Mouse (Mus musculus): ENCODE results near the gene Tmem190. TPM values are rescaled to one million over a fixed set of nuclear protein-coding genes. Genes with fewer than 3 reads are reported as not detected.
A peak's percentile ranks its signal among the peaks of the same experiment; 100 is the strongest.
"Not testable (repeated sequence)": the region's sequence is repeated elsewhere in the genome, so short reads cannot be mapped to it uniquely, and the experiment has no call there.

Tmem190 gene
- polyA plus RNA-seq, 1 experiment from 2014 or later, result 0.70 TPM

DNA sequence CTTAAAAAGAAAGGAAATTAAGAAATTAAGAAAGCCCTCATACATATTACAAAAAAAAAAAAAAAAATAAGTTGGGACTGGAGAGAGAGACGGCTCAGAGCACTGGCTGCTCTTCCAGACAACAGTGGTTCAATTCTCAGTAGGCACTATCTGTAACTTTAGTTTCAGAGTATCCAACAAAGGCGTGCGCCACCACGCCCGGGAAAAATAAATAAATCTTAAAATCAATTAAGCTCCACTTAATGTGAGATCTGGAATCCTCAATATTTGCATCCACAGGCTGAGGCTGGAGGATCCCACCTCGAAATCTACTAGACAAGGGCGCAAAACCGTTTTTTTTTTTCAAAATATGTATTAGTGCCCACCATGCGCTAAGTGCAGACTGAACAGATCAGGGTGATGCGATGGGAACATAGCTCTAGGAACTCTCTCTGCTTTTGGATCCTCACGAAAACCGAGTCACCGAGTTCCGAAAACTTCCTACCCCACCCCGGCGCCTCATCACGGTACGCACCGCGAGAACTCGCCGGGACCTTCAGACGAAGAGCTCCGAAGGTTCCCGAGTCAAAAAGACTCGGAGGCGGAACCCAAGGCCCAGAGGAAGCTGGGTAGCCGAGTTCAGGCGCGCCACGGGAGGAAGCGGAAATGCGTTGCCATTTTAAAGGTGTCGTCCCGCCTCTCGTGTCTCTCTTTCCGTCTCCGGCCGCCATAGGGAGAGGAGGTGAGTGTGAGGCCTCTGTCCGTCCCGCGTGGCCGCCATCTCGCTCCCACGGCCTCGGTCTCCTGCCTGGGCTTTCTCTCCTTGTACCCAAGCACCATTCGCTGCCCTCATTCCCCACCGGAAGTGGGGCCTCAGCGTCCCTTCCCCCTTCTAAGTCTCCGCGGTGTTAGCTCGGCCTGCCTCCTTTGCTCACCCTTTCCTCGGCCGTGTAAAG, 9.8 kb downstream of the Tmem190 start, which contains the start of gene Rpl28:
Gene Rpl28, plus strand, starts transcription at position 597 of the 935 bp plus-strand sequence.
- Histone ChIP-seq H3K27ac (peak within 1 kb of the TSS; percentile 94), H3K4me1 (replicated peaks; ENCODE audit: insufficient read depth, low read length) (peaks cover 8% of the 10 kb centered on the region; the same call in 1 of the 2 replicates), H3K4me3 (replicated peaks; ENCODE audit: low read depth, low read length) (peak within 1 kb of the TSS; percentile 81), H3K9me3 (replicated peaks; ENCODE audit: low read length) (no peaks in the 10 kb centered on the region), H3K9ac (ENCODE audit: low read depth, low read length) (peak within 1 kb of the TSS; percentile 95), H3K27me3 (ENCODE audit: insufficient read depth, low read length) (no peaks in the 10 kb centered on the region), H3K36me3 (ENCODE audit: insufficient read depth, low read length) (peaks cover 25% of the 10 kb centered on the region), H3K4me2 (ENCODE audit: low read length) (peak within 1 kb of the TSS; percentile 82)
- peak; percentile 99 for DNase-seq (ENCODE audit: low spot score)
- TF ChIP-seq CTCF (IDR thresholded peaks at IDR 0.05; ENCODE audit: low read depth), result no peak
- under 1% methylated on average over 54 of the region's 54 CpGs for WGBS
- peak; percentile 88 for ATAC-seq (replicated peaks; ENCODE audit: low FRiP score, low read depth)

DNA sequence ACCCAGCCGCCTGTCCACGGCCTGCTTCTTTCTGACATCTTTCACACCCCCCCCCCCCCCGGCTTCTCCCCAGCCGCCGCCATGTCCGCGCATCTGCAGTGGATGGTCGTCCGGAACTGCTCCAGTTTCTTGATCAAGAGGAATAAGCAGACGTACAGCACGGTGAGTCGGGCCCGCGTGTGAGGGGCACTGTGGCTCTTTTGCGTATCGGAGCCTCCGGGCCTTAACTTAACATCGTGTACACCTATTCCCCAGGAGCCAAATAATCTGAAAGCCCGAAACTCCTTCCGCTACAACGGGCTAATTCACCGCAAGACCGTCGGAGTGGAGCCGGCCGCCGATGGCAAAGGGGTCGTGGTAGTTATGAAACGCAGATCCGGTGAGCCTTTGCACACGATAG, 10.5 kb downstream of the Tmem190 start:
- peak overlapping the region; percentile 81 for H3K4me3 ChIP-seq (replicated peaks; ENCODE audit: low read depth, low read length)
- peak overlapping the region; percentile 82 for H3K4me2 ChIP-seq (ENCODE audit: low read length)
- ATAC-seq (replicated peaks; ENCODE audit: low FRiP score, low read depth); H3K9me3 ChIP-seq (replicated peaks; ENCODE audit: low read length); H3K4me1 ChIP-seq (replicated peaks; ENCODE audit: insufficient read depth, low read length); H3K27me3 ChIP-seq (ENCODE audit: insufficient read depth, low read length); DNase-seq (ENCODE audit: low spot score): not testable (repeated sequence)
- H3K9ac ChIP-seq (ENCODE audit: low read depth, low read length), result peak overlapping the region; percentile 95
- peak overlapping the region; percentile 94 for H3K27ac ChIP-seq
- under 1% methylated on average over 28 of the region's 31 CpGs for WGBS
- peaks cover 26% of the 10 kb centered on the region for H3K36me3 ChIP-seq (ENCODE audit: insufficient read depth, low read length)

DNA sequence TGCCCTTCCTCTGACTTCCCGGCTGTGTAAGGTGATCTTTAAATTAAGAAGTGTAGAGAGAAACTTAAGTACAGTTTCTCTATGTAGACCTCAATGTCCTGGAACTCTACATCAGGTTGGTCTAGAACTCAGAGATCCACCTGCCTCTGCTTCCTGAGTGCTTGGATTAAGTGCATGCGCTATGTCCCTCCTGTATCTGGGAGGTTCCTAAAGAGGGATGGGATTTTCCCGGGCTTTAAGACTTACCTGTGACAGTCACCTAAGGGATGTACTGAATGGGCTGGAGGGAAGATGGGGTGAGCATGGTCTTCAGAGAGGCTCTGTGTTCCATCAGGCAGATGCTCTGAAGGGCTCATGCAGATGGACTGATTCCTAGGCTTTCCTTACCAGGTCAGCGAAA, 10.9 kb downstream of the Tmem190 start:
- Histone ChIP-seq H3K27me3 (ENCODE audit: insufficient read depth, low read length) (no peaks in the 10 kb centered on the region), H3K9ac (ENCODE audit: low read depth, low read length) (peak overlapping the region; percentile 95), H3K9me3 (replicated peaks; ENCODE audit: low read length) (no peaks in the 10 kb centered on the region), H3K36me3 (ENCODE audit: insufficient read depth, low read length) (peaks cover 26% of the 10 kb centered on the region), H3K4me1 (replicated peaks; ENCODE audit: insufficient read depth, low read length) (peaks cover 8% of the 10 kb centered on the region; the same call in 1 of the 2 replicates), H3K4me3 (replicated peaks; ENCODE audit: low read depth, low read length) (peak overlapping the region; percentile 81), H3K4me2 (ENCODE audit: low read length) (peak overlapping the region; percentile 82), H3K27ac (peak overlapping the region; percentile 94; the same call in 1 of the 2 replicates)
- no peak for TF ChIP-seq CTCF (IDR thresholded peaks at IDR 0.05; ENCODE audit: low read depth)
- DNase-seq (ENCODE audit: low spot score) (no peak), ATAC-seq (replicated peaks; ENCODE audit: low FRiP score, low read depth) (no peak)
- WGBS, result 43% methylated on average over 4 of the region's 4 CpGs

DNA sequence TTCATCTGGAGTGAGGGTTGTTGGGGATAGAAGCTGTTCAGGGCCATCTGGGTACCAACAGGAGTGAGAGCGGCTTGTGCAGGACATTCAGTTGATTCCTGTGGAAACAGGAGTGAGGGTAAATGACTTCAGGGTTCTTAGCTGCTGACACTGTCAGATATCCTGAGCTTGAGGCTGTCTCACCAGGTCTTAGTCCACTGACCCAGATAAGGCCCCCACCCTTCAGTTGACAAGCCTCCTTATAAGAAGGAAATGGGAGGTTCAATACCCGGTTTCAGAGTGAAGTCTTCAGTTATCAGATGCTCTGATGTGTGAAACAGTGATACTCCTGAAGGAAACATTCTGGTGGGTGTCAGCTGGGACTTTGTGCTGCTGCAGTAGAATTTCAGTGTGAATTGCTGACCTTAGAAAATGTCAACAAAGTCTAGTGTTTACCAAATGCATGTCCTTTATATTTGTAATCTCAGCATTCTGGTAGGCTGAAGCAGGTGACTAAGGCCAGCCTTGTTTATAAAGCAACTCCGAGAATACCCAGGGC, 12.0 kb downstream of the Tmem190 start:
- peaks cover 8% of the 10 kb centered on the region; the same call in 1 of the 2 replicates for H3K4me1 ChIP-seq (replicated peaks; ENCODE audit: insufficient read depth, low read length)
- H3K9me3 ChIP-seq (replicated peaks; ENCODE audit: low read length), result no peaks in the 10 kb centered on the region
- TF ChIP-seq CTCF (IDR thresholded peaks at IDR 0.05; ENCODE audit: low read depth), result no peak
- ATAC-seq (replicated peaks; ENCODE audit: low FRiP score, low read depth) (no peak), DNase-seq (ENCODE audit: low spot score) (no peak)
- H3K4me2 ChIP-seq (ENCODE audit: low read length), result no peak overlapping the region
- no peaks in the 10 kb centered on the region for H3K27me3 ChIP-seq (ENCODE audit: insufficient read depth, low read length)
- H3K36me3 ChIP-seq (ENCODE audit: insufficient read depth, low read length), result peaks cover 26% of the 10 kb centered on the region
- no peak overlapping the region for H3K4me3 ChIP-seq (replicated peaks; ENCODE audit: low read depth, low read length)
- H3K27ac ChIP-seq, result no peak overlapping the region
- WGBS, result 63% methylated on average over 3 of the region's 3 CpGs
- H3K9ac ChIP-seq (ENCODE audit: low read depth, low read length), result 0 out of 2 replicates have a peak overlapping the region, but pooled peaks have one; percentile 23

DNA sequence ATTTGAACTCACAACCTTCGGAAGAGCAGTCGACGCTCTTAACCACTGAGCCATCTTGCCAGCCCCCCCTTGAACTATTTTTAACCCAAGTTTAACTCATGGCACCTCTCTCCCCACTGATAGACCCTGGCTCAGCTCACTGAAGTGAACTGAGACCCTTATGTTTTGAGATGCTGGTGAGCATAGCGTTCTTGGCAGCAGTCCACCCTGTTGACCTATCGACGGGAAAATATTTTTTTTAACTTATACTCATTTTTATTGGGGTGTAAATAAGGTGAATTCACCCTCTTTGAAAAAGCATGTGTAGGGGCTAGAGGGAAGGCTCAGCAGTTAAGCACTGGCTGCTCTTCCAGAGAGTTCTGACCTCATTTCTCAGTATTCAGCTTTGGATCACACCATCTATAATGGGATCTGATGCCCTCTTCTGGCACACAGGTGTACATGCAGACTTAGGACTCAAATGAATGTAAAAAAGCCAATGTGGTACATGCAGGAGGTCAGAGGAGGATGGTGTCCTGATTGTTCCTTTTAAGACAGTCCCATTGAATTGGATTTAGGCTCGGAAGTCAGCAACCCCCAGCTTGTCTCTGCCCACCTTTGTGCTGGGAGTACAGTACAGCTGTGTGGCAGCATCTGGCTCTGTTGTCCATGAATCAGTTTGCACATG, 13.2 kb downstream of the Tmem190 start:
- Histone ChIP-seq H3K4me1 (replicated peaks; ENCODE audit: insufficient read depth, low read length) (peaks cover 8% of the 10 kb centered on the region; the same call in 1 of the 2 replicates), H3K9ac (ENCODE audit: low read depth, low read length) (no peak overlapping the region), H3K27me3 (ENCODE audit: insufficient read depth, low read length) (no peaks in the 10 kb centered on the region), H3K27ac (no peak overlapping the region), H3K4me3 (replicated peaks; ENCODE audit: low read depth, low read length) (no peak overlapping the region), H3K9me3 (replicated peaks; ENCODE audit: low read length) (no peaks in the 10 kb centered on the region), H3K4me2 (ENCODE audit: low read length) (no peak overlapping the region), H3K36me3 (ENCODE audit: insufficient read depth, low read length) (peaks cover 26% of the 10 kb centered on the region)
- DNase-seq (ENCODE audit: low spot score), result peak; percentile 88
- 0 out of 2 replicates have a peak, but pooled peaks have one; percentile 12 for ATAC-seq (replicated peaks; ENCODE audit: low FRiP score, low read depth)
- peak; percentile 87 for TF ChIP-seq CTCF (IDR thresholded peaks at IDR 0.05; ENCODE audit: low read depth)
- WGBS, result 61% methylated on average over 7 of the region's 7 CpGs

DNA sequence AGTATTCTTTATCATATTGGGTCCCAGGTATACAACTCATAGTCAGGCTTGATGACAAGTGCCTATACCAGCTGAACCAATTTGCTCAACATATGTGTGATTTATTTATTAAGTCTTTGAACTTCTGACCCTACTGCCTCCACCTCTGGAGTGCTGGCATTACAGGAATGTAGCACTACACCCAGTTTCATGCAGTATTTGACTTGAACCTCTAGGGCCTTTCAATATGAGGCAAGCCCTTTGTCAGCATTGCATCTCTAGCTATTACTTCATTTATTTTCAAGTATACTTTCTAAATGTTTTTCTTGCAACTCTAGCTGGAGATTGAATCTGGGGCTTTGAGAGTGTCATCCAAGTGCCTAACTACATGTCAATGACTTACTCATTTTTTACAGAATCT, 19.5 kb downstream of the Tmem190 start:
- no peaks in the 10 kb centered on the region for H3K27me3 ChIP-seq (ENCODE audit: insufficient read depth, low read length)
- no peak for TF ChIP-seq CTCF (IDR thresholded peaks at IDR 0.05; ENCODE audit: low read depth)
- DNase-seq (ENCODE audit: low spot score) (no peak), ATAC-seq (replicated peaks; ENCODE audit: low FRiP score, low read depth) (no peak)
- H3K4me3 ChIP-seq (replicated peaks; ENCODE audit: low read depth, low read length), result no peak overlapping the region
- no peaks in the 10 kb centered on the region for H3K4me1 ChIP-seq (replicated peaks; ENCODE audit: insufficient read depth, low read length)
- H3K9ac ChIP-seq (ENCODE audit: low read depth, low read length), result no peak overlapping the region
- H3K27ac ChIP-seq, result no peak overlapping the region
- H3K36me3 ChIP-seq (ENCODE audit: insufficient read depth, low read length), result peaks cover 17% of the 10 kb centered on the region; the same call in 1 of the 2 replicates
- H3K9me3 ChIP-seq (replicated peaks; ENCODE audit: low read length), result no peaks in the 10 kb centered on the region
- no peak overlapping the region for H3K4me2 ChIP-seq (ENCODE audit: low read length)

Measured in kidney, postnatal 0 days (tissue).